Mouse (Mus musculus): ENCODE data around the gene Capn5. TPM values are rescaled to one million over a fixed set of nuclear protein-coding genes. Genes with fewer than 3 reads are reported as not detected.

Capn5 gene
- total and polyA plus RNA-seq, 3 experiments, result 0.26 to 0.55 (median 0.27) TPM

DNA sequence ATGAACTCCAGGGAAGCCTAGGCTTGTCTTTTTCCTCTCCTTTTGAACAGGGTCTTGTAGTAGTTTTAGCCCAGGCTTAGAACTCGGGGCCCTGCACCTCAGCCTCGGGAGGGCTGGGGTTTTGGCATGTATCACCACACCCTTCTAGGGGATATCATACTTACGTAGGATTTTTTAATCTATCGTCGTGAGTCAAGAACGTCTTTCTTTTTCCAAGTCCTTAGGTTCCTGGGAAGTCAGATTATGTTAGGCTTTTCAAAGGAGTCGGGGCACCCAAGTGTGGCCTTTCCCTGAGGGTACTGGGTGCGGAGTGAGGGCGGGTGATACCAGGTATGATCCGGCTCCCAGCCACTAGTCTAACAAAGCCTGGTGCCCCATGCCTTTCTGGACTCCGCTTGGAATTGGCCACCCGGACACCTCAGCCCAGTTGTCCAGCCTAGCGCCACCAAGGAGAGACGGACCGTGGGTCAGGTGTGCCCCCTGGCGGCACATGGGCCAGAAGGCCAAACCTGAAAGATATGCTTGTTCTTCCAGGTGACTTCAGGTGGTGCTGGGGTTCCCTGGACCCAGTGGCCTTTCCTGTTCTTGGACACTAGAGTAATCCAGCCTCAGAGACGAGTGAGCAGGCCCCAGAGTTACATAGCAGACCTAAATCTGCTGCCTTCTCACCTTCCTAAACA lies 13.6 kb upstream of the Capn5 start (continued):
- TF ChIP-seq HCFC1 (IDR thresholded peaks at IDR 0.05; ENCODE audit: low read depth, low read length) (no peak), CHD1 (IDR thresholded peaks at IDR 0.05; ENCODE audit: low read depth, low read length) (no peak), MXI1 (IDR thresholded peaks at IDR 0.05; ENCODE audit: low read depth, low read length) (no peak), ZC3H11A (IDR thresholded peaks at IDR 0.05; ENCODE audit: low read depth, low read length) (peak; percentile 6; the same call in 1 of the 2 replicates)

DNA sequence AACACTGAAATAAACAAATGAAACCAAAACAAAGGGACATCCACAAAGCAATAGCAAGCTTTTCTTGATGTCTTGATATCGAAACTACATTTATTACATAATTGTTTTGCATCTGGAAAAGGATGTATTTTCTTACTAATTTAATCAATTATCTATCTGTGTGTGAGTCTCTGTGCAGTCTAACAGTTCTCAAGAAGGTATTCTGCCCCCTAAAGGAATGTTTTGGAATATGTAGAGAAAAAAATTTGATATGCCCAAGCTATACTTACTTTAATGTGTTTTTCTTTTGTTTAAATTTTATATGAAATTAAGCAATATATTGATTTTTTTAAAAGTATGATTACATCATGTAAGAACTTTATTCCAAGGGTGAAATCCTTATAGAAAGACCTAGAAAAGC lies 12.5 kb upstream of the Capn5 start:
- H3K27ac ChIP-seq (ENCODE audit: insufficient read depth, low read depth), result no peak overlapping the region
- no peak for TF ChIP-seq CHD2 (IDR thresholded peaks at IDR 0.05; ENCODE audit: low read length)
- no peak for TF ChIP-seq JUN (IDR thresholded peaks at IDR 0.05; ENCODE audit: insufficient read depth, low read depth, low read length)
- TF ChIP-seq KAT2A (IDR thresholded peaks at IDR 0.05; ENCODE audit: insufficient replicate concordance, low read length), result no peak
- TF ChIP-seq CHD1 (IDR thresholded peaks at IDR 0.05; ENCODE audit: low read depth, low read length), result no peak
- TF ChIP-seq ZNF384 (IDR thresholded peaks at IDR 0.05; ENCODE audit: low read depth, low read length), result peak; percentile 74; the same call in 1 of the 2 replicates
- no peak for TF ChIP-seq NRF1 (IDR thresholded peaks at IDR 0.05; ENCODE audit: low read depth, low read length)
- TF ChIP-seq RAD21 (IDR thresholded peaks at IDR 0.05; ENCODE audit: low read depth, low read length), result peak; percentile 21
- TF ChIP-seq POLR2AphosphoS2 (IDR thresholded peaks at IDR 0.05; ENCODE audit: low read depth, low read length), result no peak
- no peak for TF ChIP-seq EP300 (IDR thresholded peaks at IDR 0.05; ENCODE audit: low read length)
- TF ChIP-seq SMC3 (IDR thresholded peaks at IDR 0.05; ENCODE audit: low read depth, low read length), result peak; percentile 21
- TF ChIP-seq CTCF (conservative IDR thresholded peaks at IDR 0.05 in 1 of 2, IDR thresholded peaks at IDR 0.05 in 1 of 2; ENCODE audit: low read depth in 2 of 2, low read length in 2 of 2), result peak in 1 of 2 experiments; percentile 53; a peak in 2 of 4 replicates

GRCm38 (mm10) chr7:98189745-98190144 lies 11.7 kb upstream of the Capn5 start:
- H3K79me2 ChIP-seq (replicated peaks; ENCODE audit: control insufficient read depth, extremely low read depth, insufficient read depth, poor library complexity, severe bottlenecking), result no peaks in the 10 kb centered on the region
- no peaks in the 10 kb centered on the region for H3K27me3 ChIP-seq (replicated peaks)
- TF ChIP-seq NRF1 (IDR thresholded peaks at IDR 0.05; ENCODE audit: low read depth, low read length) (no peak), E2F4 (IDR thresholded peaks at IDR 0.05; ENCODE audit: insufficient replicate concordance, low read depth, low read length) (no peak), ZC3H11A (IDR thresholded peaks at IDR 0.05; ENCODE audit: low read depth, low read length) (no peak), BHLHE40 (IDR thresholded peaks at IDR 0.05; ENCODE audit: low read depth, low read length) (no peak), MEF2A (IDR thresholded peaks at IDR 0.05; ENCODE audit: borderline replicate concordance, low read depth, low read length) (no peak), MAFK (IDR thresholded peaks at IDR 0.05; ENCODE audit: insufficient replicate concordance, low read length) (no peak), CHD1 (IDR thresholded peaks at IDR 0.05; ENCODE audit: low read depth, low read length) (no peak), RAD21 (IDR thresholded peaks at IDR 0.05; ENCODE audit: low read depth, low read length) (no peak), RCOR1 (conservative IDR thresholded peaks at IDR 0.05; ENCODE audit: low read depth, low read length) (no peak), IRF4 (IDR thresholded peaks at IDR 0.05; ENCODE audit: low read depth, low read length) (no peak), EP300 (IDR thresholded peaks at IDR 0.05; ENCODE audit: low read length) (no peak), UBTF (IDR thresholded peaks at IDR 0.05; ENCODE audit: low read depth, low read length) (no peak), SMC3 (IDR thresholded peaks at IDR 0.05; ENCODE audit: low read depth, low read length) (no peak), ETS1 (conservative IDR thresholded peaks at IDR 0.05; ENCODE audit: low read depth, low read length) (no peak), JUND (conservative IDR thresholded peaks at IDR 0.05; ENCODE audit: low read depth, low read length) (no peak), MXI1 (IDR thresholded peaks at IDR 0.05; ENCODE audit: low read depth, low read length) (no peak), NELFE (IDR thresholded peaks at IDR 0.05; ENCODE audit: low read depth, low read length) (no peak), ZNF384 (IDR thresholded peaks at IDR 0.05; ENCODE audit: low read depth, low read length) (no peak), TBP (conservative IDR thresholded peaks at IDR 0.05; ENCODE audit: low read depth, low read length) (no peak)
- no peak for DNase-seq (ENCODE audit: extremely low read depth)
- no peak overlapping the region for H3K9ac ChIP-seq (ENCODE audit: insufficient read depth, low read depth)
- peaks cover 0 to 6% of the 10 kb centered on the region in 2 experiments; a peak in 2 of 4 replicates for H3K4me1 ChIP-seq (ENCODE audit: control insufficient read depth in 1 of 2, insufficient read depth in 2 of 2)
- dilution Hi-C loops (cut with MboI; ENCODE audit: extremely low pct_ligation_motif_present, extremely low pct_unique_long_range_greater_than_20kb, low sequenced_read_pairs) (no loop called here), in situ Hi-C loops (cut with MboI; ENCODE audit: low pct_ligation_motif_present, low pct_unique_long_range_greater_than_20kb, low sequenced_read_pairs) (loop anchor here (5.0 kb wide), 1 partner anchor 47 kb away; no protein-coding TSS in a partner anchor)
- H3K9me3 ChIP-seq (replicated peaks; ENCODE audit: low read length), result peaks cover 8% of the 10 kb centered on the region
- no peaks in the 10 kb centered on the region for H3K36me3 ChIP-seq (replicated peaks in 1 of 2; ENCODE audit: control insufficient read depth in 1 of 2, insufficient read depth in 1 of 2, low read length in 1 of 2)
- no peak overlapping the region for H3K27ac ChIP-seq (ENCODE audit: insufficient read depth, low read depth)
- no peak overlapping the region for H3K4me2 ChIP-seq (ENCODE audit: insufficient read depth, low read depth, poor library complexity, severe bottlenecking)
- H3K4me3 ChIP-seq (replicated peaks in 1 of 3; ENCODE audit: low read depth in 2 of 3, low read length in 2 of 3, poor library complexity in 1 of 3), result no peak overlapping the region

More for the DNA sequence above, 12.5 kb upstream of the Capn5 start:
- Histone ChIP-seq H3K4me2 (ENCODE audit: insufficient read depth, low read depth, poor library complexity, severe bottlenecking) (no peak overlapping the region), H3K4me1 (ENCODE audit: control insufficient read depth in 1 of 2, insufficient read depth in 2 of 2) (peaks cover 0 to 6% of the 10 kb centered on the region in 2 experiments; a peak in 2 of 4 replicates), H3K79me2 (replicated peaks; ENCODE audit: control insufficient read depth, extremely low read depth, insufficient read depth, poor library complexity, severe bottlenecking) (no peaks in the 10 kb centered on the region), H3K36me3 (replicated peaks in 1 of 2; ENCODE audit: control insufficient read depth in 1 of 2, insufficient read depth in 1 of 2, low read length in 1 of 2) (no peaks in the 10 kb centered on the region), H3K4me3 (replicated peaks in 1 of 3; ENCODE audit: low read depth in 2 of 3, low read length in 2 of 3, poor library complexity in 1 of 3) (no peak overlapping the region), H3K27me3 (replicated peaks) (no peaks in the 10 kb centered on the region), H3K9ac (ENCODE audit: insufficient read depth, low read depth) (no peak overlapping the region), H3K9me3 (replicated peaks; ENCODE audit: low read length) (peaks cover 8% of the 10 kb centered on the region)
- no peak for DNase-seq (ENCODE audit: extremely low read depth)
- in situ Hi-C loops (cut with MboI; ENCODE audit: low pct_ligation_motif_present, low pct_unique_long_range_greater_than_20kb, low sequenced_read_pairs), result loop anchor here (5.0 kb wide), 1 partner anchor 48 kb away; no protein-coding TSS in a partner anchor
- dilution Hi-C loops (cut with MboI; ENCODE audit: extremely low pct_ligation_motif_present, extremely low pct_unique_long_range_greater_than_20kb, low sequenced_read_pairs), result no loop called here

All from CH12.LX (cell line).